Mouse (Mus musculus) brain, adult 2 months (tissue): ENCODE measurements around the gene Wnt9b.

ENCODE experiments used
- DNase-seq: peaks from one replicate; pipeline ENCODE4 v3.0.0; 2011; ENCODE audit warnings: low read depth, low spot score

The Wnt9b gene

GRCm38 (mm10) chr11:103683667-103684334 is 65.8 kb downstream of the Wnt9b start:
- DNase-seq: no peak
